Mouse (Mus musculus) myocyte (in vitro differentiated cells): ENCODE results near the gene Gbx2.

Experiments
- CEBPB ChIP-seq: IDR thresholded peaks from 2 replicates; pipeline ENCODE4 v1.6.1; 2011; ENCODE audit warnings: mild to moderate bottlenecking, moderate library complexity; ENCODE audit not compliant: poor library complexity, insufficient read depth, severe bottlenecking
- E2F4 ChIP-seq: IDR thresholded peaks from one replicate; pipeline ENCODE4 v1.6.1; 2011; ENCODE audit warnings: mild to moderate bottlenecking, control low read depth, moderate library complexity; ENCODE audit not compliant: insufficient read depth
- MAX ChIP-seq: IDR thresholded peaks from one replicate; pipeline ENCODE4 v1.6.1; 2011; ENCODE audit warnings: low read depth, mild to moderate bottlenecking, control low read depth
- MYOG ChIP-seq, 3 experiments: IDR thresholded peaks; one replicate each; pipeline ENCODE4 v1.6.1; 2011; ENCODE audit warnings: control low read depth in 2 of 3, low read depth in 2 of 3, mild to moderate bottlenecking in 2 of 3; ENCODE audit not compliant: insufficient read length in 2 of 3, control insufficient read depth in 1 of 3, insufficient read depth in 1 of 3
- POLR2A ChIP-seq: IDR thresholded peaks from one replicate; pipeline ENCODE4 v1.6.1; 2011; ENCODE audit warnings: low read depth, mild to moderate bottlenecking, control low read depth, moderate library complexity; ENCODE audit not compliant: insufficient read length
- POLR2AphosphoS2 ChIP-seq: IDR thresholded peaks from one replicate; pipeline ENCODE4 v1.6.1; 2011; ENCODE audit warnings: low read depth, control low read depth; ENCODE audit not compliant: insufficient read length
- REST ChIP-seq: IDR thresholded peaks from one replicate; pipeline ENCODE4 v1.6.1; 2011; ENCODE audit warnings: mild to moderate bottlenecking, control low read depth, moderate library complexity; ENCODE audit not compliant: insufficient read depth, insufficient read length
- TCF12 ChIP-seq: IDR thresholded peaks from one replicate; pipeline ENCODE4 v1.6.1; 2011; ENCODE audit warnings: mild to moderate bottlenecking, control low read depth; ENCODE audit not compliant: poor library complexity, insufficient read depth, severe bottlenecking
- TCF3 ChIP-seq: IDR thresholded peaks from one replicate; pipeline ENCODE4 v1.6.1; 2011; ENCODE audit warnings: low read depth, control low read depth; ENCODE audit not compliant: insufficient read length
- USF1 ChIP-seq: IDR thresholded peaks from one replicate; pipeline ENCODE4 v1.6.1; 2011; ENCODE audit warnings: low read depth, mild to moderate bottlenecking, control low read depth, moderate library complexity

DNA sequence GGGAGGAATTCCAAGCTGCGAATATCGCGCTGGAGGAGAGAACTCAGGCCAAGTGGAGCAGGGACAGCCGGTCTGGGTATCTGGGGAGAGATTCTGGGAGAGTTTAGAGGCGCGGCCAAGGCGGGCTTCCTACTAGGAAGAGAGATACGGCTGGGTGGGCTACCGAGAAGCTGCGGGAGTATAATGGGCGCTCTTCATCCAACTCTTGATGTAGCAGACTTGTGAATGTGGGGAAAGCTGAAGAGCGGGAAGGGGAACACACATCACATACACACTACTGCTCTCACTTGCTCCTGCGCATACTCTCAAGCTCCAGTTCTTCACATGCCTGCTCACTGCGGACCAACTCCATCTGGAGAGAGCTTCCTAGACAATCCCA is 7.3 kb downstream of the Gbx2 start:
- TF ChIP-seq MYOG (IDR thresholded peaks at IDR 0.05; ENCODE audit: control insufficient read depth in 1 of 3, insufficient read depth in 1 of 3, insufficient read length in 2 of 3, low read depth in 2 of 3): no peak
- no peak for TF ChIP-seq POLR2A
- TF ChIP-seq E2F4: no peak
- TF ChIP-seq TCF12: no peak
- no peak for TF ChIP-seq MAX
- TF ChIP-seq USF1: no peak
- no peak for TF ChIP-seq CEBPB
- TF ChIP-seq POLR2AphosphoS2: no peak
- TF ChIP-seq TCF3: no peak
- TF ChIP-seq REST: no peak
